Mouse (Mus musculus) embryonic facial prominence, embryonic 11.5 days (tissue): ENCODE measurements around the gene Inhbe. TPM values are rescaled to one million over a fixed set of nuclear protein-coding genes. Genes with fewer than 3 reads are reported as not detected.

ENCODE experiments used
- ATAC-seq: fragments of 200-750 bp; cut with Nextera tagmentation; replicated peaks from 2 replicates; pipeline ENCODE4 v1.8.0; 2017; ENCODE audit warnings: low read depth; ENCODE audit not compliant: insufficient number of reproducible peaks, low FRiP score, low TSS enrichment
- DNase-seq: peaks from one replicate; pipeline ENCODE4 v3.0.0-alpha.2; 2015; ENCODE audit warnings: low spot score
- H3K27ac ChIP-seq: fragments of 300-500 bp; sonication (generic); replicated peaks from 2 replicates; pipeline ENCODE4 v1.5.1; 2014; ENCODE audit warnings: mild to moderate bottlenecking, low read depth, low read length, control low read depth
- H3K27me3 ChIP-seq: fragments of 300-500 bp; sonication (generic); 2 replicates; pipeline ENCODE4 v1.6.1; 2014; ENCODE audit warnings: mild to moderate bottlenecking, low read length, moderate library complexity, mixed read lengths; ENCODE audit not compliant: control insufficient read depth, insufficient read depth
- H3K36me3 ChIP-seq: fragments of 300-500 bp; sonication (generic); replicated peaks from 2 replicates; pipeline ENCODE4 v1.6.1; 2014; ENCODE audit warnings: low read depth, mild to moderate bottlenecking, low read length, moderate library complexity, mixed read lengths; ENCODE audit not compliant: control insufficient read depth, insufficient read depth
- H3K4me1 ChIP-seq: fragments of 300-500 bp; sonication (generic); 2 replicates; pipeline ENCODE4 v1.6.1; 2014; ENCODE audit warnings: low read length, mixed read lengths; ENCODE audit not compliant: control insufficient read depth, insufficient read depth
- H3K4me2 ChIP-seq: fragments of 300-500 bp; sonication (generic); 2 replicates; pipeline ENCODE4 v1.6.1; 2014; ENCODE audit warnings: low read depth, mild to moderate bottlenecking, control low read depth, low read length, moderate library complexity
- H3K4me3 ChIP-seq: fragments of 300-500 bp; sonication (generic); 2 replicates; pipeline ENCODE4 v1.5.1; 2014; ENCODE audit warnings: low read depth, low read length, control low read depth
- H3K9ac ChIP-seq: fragments of 300-500 bp; sonication (generic); replicated peaks from 2 replicates; pipeline ENCODE4 v1.6.1; 2014; ENCODE audit warnings: mild to moderate bottlenecking, control low read depth, low read length
- H3K9me3 ChIP-seq: fragments of 300-500 bp; sonication (generic); replicated peaks from 2 replicates; pipeline ENCODE4 v1.6.1; 2016; ENCODE audit warnings: mild to moderate bottlenecking, low read length, inconsistent platforms, mixed read lengths; ENCODE audit not compliant: control insufficient read depth
- whole genome bisulfite sequencing: fragments of 180-500 bp; shearing (Covaris S2); extraction: QIAGEN DNeasy Blood & Tissue Kit; methylation state at CpG from one replicate; pipeline ENCODE4 v1.1.7; 2014; 5-methylcytosine and 5-hydroxymethylcytosine counted together
- polyA plus RNA-seq: library from polyadenylated mRNA; unstranded; fragments of >200 nt; fragmentation: Nextera tagmentation; extraction: Ambion mirVana; gene quantifications from 2 replicates; pipeline ENCODE4 v1.2.1, GENCODE M21; 2014

Inhbe gene
- polyA plus RNA-seq, 1 experiment from 2014 or later, result not detected

GRCm38 (mm10) chr10:127303136-127303535 lies 51.1 kb downstream of the Inhbe start:
- Histone ChIP-seq H3K4me1 (no peaks in the 10 kb centered on the region), H3K9me3 (no peaks in the 10 kb centered on the region), H3K4me3 (no peak overlapping the region), H3K27ac (no peak overlapping the region), H3K9ac (no peak overlapping the region), H3K27me3 (no peaks in the 10 kb centered on the region), H3K4me2 (no peak overlapping the region), H3K36me3 (peaks cover 31% of the 10 kb centered on the region)
- DNase-seq (no peak), ATAC-seq (no peak)
- WGBS, result 94% methylated on average over 11 of the region's 11 CpGs

- no peak overlapping the region for H3K9ac ChIP-seq
- ATAC-seq (no peak), DNase-seq (no peak)
- WGBS, result 93% methylated on average over 6 of the region's 6 CpGs
- no peak overlapping the region for H3K4me2 ChIP-seq
- peaks cover 35% of the 10 kb centered on the region for H3K36me3 ChIP-seq
- no peaks in the 10 kb centered on the region for H3K27me3 ChIP-seq
- no peak overlapping the region for H3K4me3 ChIP-seq
- H3K4me1 ChIP-seq, result no peaks in the 10 kb centered on the region
- no peaks in the 10 kb centered on the region for H3K9me3 ChIP-seq
- H3K27ac ChIP-seq, result no peak overlapping the region
Observed at GRCm38 (mm10) chr10:127300361-127300760, 53.9 kb downstream of the Inhbe start.

Other genes starting within 250 kb of the Inhbe start
- 29.5 and 29.9 TPM in 2 replicates for gene Os9, start 233.3 kb downstream of the Inhbe start, polyA plus RNA-seq
- 4.9 and 5.2 TPM in 2 replicates for gene B4galnt1, start 189.2 kb downstream of the Inhbe start, polyA plus RNA-seq
- gene Slc26a10, start 173.8 kb downstream of the Inhbe start, polyA plus RNA-seq, result 1.1 and 2.0 TPM in 2 replicates
- 32.7 and 38.4 TPM in 2 replicates for gene Arhgef25, start 164.3 kb downstream of the Inhbe start, polyA plus RNA-seq
- 93.8 and 108 TPM in 2 replicates for gene Dtx3, start 158.7 kb downstream of the Inhbe start, polyA plus RNA-seq
- gene Pip4k2c, start 142.8 kb downstream of the Inhbe start, polyA plus RNA-seq, result 14.7 and 17.8 TPM in 2 replicates
- 10.4 and 12.2 TPM in 2 replicates for gene Kif5a, start 91.1 kb downstream of the Inhbe start, polyA plus RNA-seq
- 162 and 180 TPM in 2 replicates for gene Dctn2, start 88.0 kb downstream of the Inhbe start, polyA plus RNA-seq
- 9.8 and 11.6 TPM in 2 replicates for gene Mbd6, start 65.4 kb downstream of the Inhbe start, polyA plus RNA-seq
- 174 and 179 TPM in 2 replicates for gene Mars, start 42.6 kb downstream of the Inhbe start, polyA plus RNA-seq
- 1.8 and 2.7 TPM in 2 replicates for gene Arhgap9, start 32.4 kb downstream of the Inhbe start, polyA plus RNA-seq
- gene Gli1, start 12.4 kb downstream of the Inhbe start, polyA plus RNA-seq, result 7.1 and 9.6 TPM in 2 replicates
- gene Inhbc, start 16.0 kb upstream of the Inhbe start, polyA plus RNA-seq, result not detected in 2 replicates
- gene R3hdm2, start 25.9 kb upstream of the Inhbe start, polyA plus RNA-seq, result 30.9 and 36.1 TPM in 2 replicates
- gene Stac3, start 147.3 kb upstream of the Inhbe start, polyA plus RNA-seq, result 0.49 TPM in 1 of 2 replicates, not detected in the other
- gene Ndufa4l2, start 160.6 kb upstream of the Inhbe start, polyA plus RNA-seq, result 2.1 and 2.8 TPM in 2 replicates
- gene Shmt2, start 168.0 kb upstream of the Inhbe start, polyA plus RNA-seq, result 68.7 and 73.5 TPM in 2 replicates
- gene Nxph4, start 180.1 kb upstream of the Inhbe start, polyA plus RNA-seq, result 4.4 and 6.9 TPM in 2 replicates